Mouse (Mus musculus) kidney, adult 2 months (tissue): ENCODE measurements around the gene Aifm1. TPM values are rescaled to one million over a fixed set of nuclear protein-coding genes. Genes with fewer than 3 reads are reported as not detected.

Experiments
- DNase-seq: peaks from one replicate; pipeline ENCODE4 v3.0.0; 2021
- H3K27ac ChIP-seq: fragments of 200-500 bp; 2 replicates; pipeline ENCODE4 v1.5.1; 2012; ENCODE audit warnings: low read depth, low read length, control low read depth, inconsistent platforms; ENCODE audit not compliant: insufficient read depth
- H3K27me3 ChIP-seq: fragments of 200-500 bp; replicated peaks from 2 replicates; pipeline ENCODE4 v1.6.1; 2012; ENCODE audit warnings: mild to moderate bottlenecking, moderate library complexity, low read length, inconsistent platforms; ENCODE audit not compliant: control insufficient read depth, insufficient read depth
- H3K36me3 ChIP-seq: fragments of 200-500 bp; 2 replicates; pipeline ENCODE4 v1.6.1; 2012; ENCODE audit warnings: mild to moderate bottlenecking, moderate library complexity, low read length, inconsistent platforms; ENCODE audit not compliant: control insufficient read depth, insufficient read depth
- H3K4me1 ChIP-seq: fragments of 200-500 bp; 2 replicates; pipeline ENCODE4 v1.6.1; 2011; ENCODE audit warnings: low read length; ENCODE audit not compliant: control insufficient read depth, insufficient read depth
- H3K4me3 ChIP-seq: fragments of 200-500 bp; 2 replicates; pipeline ENCODE4 v1.5.1; 2011; ENCODE audit warnings: mild to moderate bottlenecking, low read depth, low read length, control low read depth; ENCODE audit not compliant: insufficient read depth
- CTCF ChIP-seq: fragments of 200-500 bp; conservative IDR thresholded peaks from 2 replicates; pipeline ENCODE4 v1.5.1; 2011; ENCODE audit warnings: low read depth, mild to moderate bottlenecking, control low read depth, low read length, moderate library complexity, mixed read lengths; ENCODE audit not compliant: insufficient read depth, insufficient read length
- POLR2A ChIP-seq: fragments of 200-500 bp; IDR thresholded peaks from one replicate; pipeline ENCODE4 v1.6.1; 2011; ENCODE audit warnings: low read depth, low read length, control low read depth
- WGBS: fragments of 180-500 bp; shearing (Covaris S2); methylation state at CpG from one replicate; pipeline ENCODE4 v1.1.7; 2018; 5-methylcytosine and 5-hydroxymethylcytosine counted together
- polyA plus RNA-seq: library from polyadenylated mRNA; depleted of rRNA; stranded (reverse); fragments of >200 nt; gene quantifications from 2 replicates; pipeline ENCODE4 v1.2.3, GENCODE M21; 2012

Gene Aifm1
- polyA plus RNA-seq, 1 experiment = 69.9 TPM

DNA sequence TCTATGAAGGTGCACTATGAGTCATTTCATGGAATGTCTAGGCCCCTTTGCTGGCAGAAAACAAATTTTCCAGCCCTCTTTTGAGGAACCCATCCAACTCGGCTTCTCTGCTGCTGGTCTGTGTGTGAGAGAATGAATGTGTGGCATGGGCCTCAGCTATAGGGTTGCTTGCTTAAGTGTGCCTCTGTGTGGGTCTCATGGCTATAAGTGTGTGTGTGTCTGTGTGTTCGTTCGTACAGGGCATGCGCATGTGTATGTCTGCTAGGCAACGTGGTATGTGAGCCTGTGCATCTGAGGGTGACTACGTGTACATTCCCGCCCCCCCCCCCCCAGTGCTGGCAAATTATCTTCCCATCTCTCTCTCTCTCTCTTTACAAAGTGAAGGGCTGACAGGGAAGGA, 52.9 kb downstream of the Aifm1 start:
- Histone ChIP-seq H3K27me3 (no peaks in the 10 kb centered on the region), H3K36me3 (no peaks in the 10 kb centered on the region), H3K4me1 (no peaks in the 10 kb centered on the region), H3K4me3 (no peak overlapping the region), H3K27ac (no peak overlapping the region)
- TF ChIP-seq POLR2A (no peak), CTCF (no peak)
- DNase-seq = no peak
- 80% methylated on average over 6 of the region's 7 CpGs for WGBS

DNA sequence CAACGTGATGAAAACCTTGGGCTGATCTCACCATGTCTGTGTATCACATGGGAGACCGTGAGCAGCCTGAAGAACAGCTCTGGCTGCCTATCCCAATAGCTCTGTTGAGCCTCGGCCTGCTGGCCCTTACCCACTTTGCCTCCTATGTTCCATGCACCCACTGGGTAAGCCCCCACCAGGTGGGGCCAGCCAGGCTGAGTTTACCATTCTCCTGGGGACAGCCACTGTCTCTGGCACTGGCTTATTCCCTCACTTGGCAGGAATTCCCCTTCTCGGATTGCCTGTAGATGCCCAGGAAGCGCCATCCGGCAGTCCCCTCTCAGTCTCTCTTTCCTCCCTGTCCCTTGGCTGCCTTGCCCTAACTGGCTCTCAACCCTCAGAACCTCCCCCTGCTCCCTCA, 56.4 kb downstream of the Aifm1 start:
- Histone ChIP-seq H3K4me1 (no peaks in the 10 kb centered on the region), H3K36me3 (no peaks in the 10 kb centered on the region), H3K4me3 (no peak overlapping the region), H3K27ac (no peak overlapping the region), H3K27me3 (no peaks in the 10 kb centered on the region; the same call in 1 of the 2 replicates)
- 78% methylated on average over 6 of the region's 6 CpGs for WGBS
- no peak for DNase-seq
- TF ChIP-seq POLR2A (no peak), CTCF (no peak)

- 24% methylated on average over 9 of the region's 9 CpGs for WGBS
- no peak for TF ChIP-seq CTCF
- TF ChIP-seq POLR2A = no peak
- Histone ChIP-seq H3K4me1 (no peaks in the 10 kb centered on the region), H3K4me3 (no peak overlapping the region), H3K27me3 (no peaks in the 10 kb centered on the region; the same call in 1 of the 2 replicates), H3K27ac (no peak overlapping the region), H3K36me3 (no peaks in the 10 kb centered on the region)
- no peak for DNase-seq
Measured at GRCm38 (mm10) chrX:48455018-48455417, 58.3 kb downstream of the Aifm1 start.

- no peaks in the 10 kb centered on the region for H3K36me3 ChIP-seq
- 6% methylated on average over 13 of the region's 21 CpGs for WGBS
- H3K4me1 ChIP-seq = no peaks in the 10 kb centered on the region
- no peak for DNase-seq
- peak overlapping the region; percentile 72 for H3K4me3 ChIP-seq
- TF ChIP-seq POLR2A (no peak), CTCF (no peak)
- H3K27me3 ChIP-seq = no peaks in the 10 kb centered on the region; the same call in 1 of the 2 replicates
- H3K27ac ChIP-seq = no peak overlapping the region
Measured at GRCm38 (mm10) chrX:48454495-48454878, 58.9 kb downstream of the Aifm1 start.

- peak overlapping the region; percentile 72 for H3K4me3 ChIP-seq
- H3K4me1 ChIP-seq = no peaks in the 10 kb centered on the region
- WGBS = under 1% methylated on average over 35 of the region's 91 CpGs
- no peaks in the 10 kb centered on the region for H3K36me3 ChIP-seq
- no peak overlapping the region for H3K27ac ChIP-seq
- TF ChIP-seq POLR2A = no peak
- H3K27me3 ChIP-seq = no peaks in the 10 kb centered on the region; the same call in 1 of the 2 replicates
- DNase-seq = peak; percentile 74
Measured at GRCm38 (mm10) chrX:48453736-48454494, 59.4 kb downstream of the Aifm1 start.

- 0 out of 2 replicates have a peak overlapping the region, but pooled peaks have one; percentile 6 for H3K27ac ChIP-seq
- H3K27me3 ChIP-seq = no peaks in the 10 kb centered on the region; the same call in 1 of the 2 replicates
- peak overlapping the region; percentile 72 for H3K4me3 ChIP-seq
- TF ChIP-seq CTCF (no peak), POLR2A (no peak)
- no peaks in the 10 kb centered on the region for H3K4me1 ChIP-seq
- WGBS = 4% methylated on average over 49 of the region's 71 CpGs
- no peaks in the 10 kb centered on the region for H3K36me3 ChIP-seq
- DNase-seq = peak; percentile 17
Measured at GRCm38 (mm10) chrX:48452931-48453673, 60.3 kb downstream of the Aifm1 start.

GRCm38 (mm10) chrX:48452231-48452890, 61.0 kb downstream of the Aifm1 start:
- Histone ChIP-seq H3K4me3 (peak overlapping the region; percentile 72), H3K27me3 (no peaks in the 10 kb centered on the region; the same call in 1 of the 2 replicates), H3K4me1 (no peaks in the 10 kb centered on the region), H3K36me3 (no peaks in the 10 kb centered on the region), H3K27ac (no peak overlapping the region)
- 15% methylated on average over 9 of the region's 9 CpGs for WGBS
- DNase-seq = peak; percentile 27
- TF ChIP-seq POLR2A = no peak
- no peak for TF ChIP-seq CTCF
